Mouse (Mus musculus) left cerebral cortex, postnatal 4 days (tissue): ENCODE results near the gene Madcam1. TPM values are rescaled to one million over a fixed set of nuclear protein-coding genes. Genes with fewer than 3 reads are reported as not detected.

Experiments used
- DNase-seq: peaks from one replicate; pipeline ENCODE4 v3.0.0-alpha.2; 2022
- intact Hi-C: fragments of 180-260 bp; cut with DNase I; formaldehyde crosslinking; loops from one replicate; pipeline ENCODE4 v1.15.1; 2025
- total RNA-seq, 2 experiments: library from RNA; stranded (reverse); gene quantifications; 2 replicates each; pipeline ENCODE4 v1.2.3; 2021

The Madcam1 gene
- total RNA-seq, 2 experiments from 2014 or later: 0.72 to 0.84 TPM

GRCm38 (mm10) chr10:79706406-79707094 lies 42.2 kb downstream of the Madcam1 start:
- DNase-seq: no peak
- intact Hi-C loops: no loop called here

- intact Hi-C loops: no loop called here
- DNase-seq: no peak
Measured at GRCm38 (mm10) chr10:79707162-79707561, 42.8 kb downstream of the Madcam1 start.

- intact Hi-C loops: no loop called here
Measured at GRCm38 (mm10) chr10:79707759-79708158, 43.4 kb downstream of the Madcam1 start.

GRCm38 (mm10) chr10:79708668-79709067 lies 44.3 kb downstream of the Madcam1 start:
- DNase-seq: no peak
- intact Hi-C loops: no loop called here

More at GRCm38 (mm10) chr10:79707759-79708158, 43.4 kb downstream of the Madcam1 start:
- no peak for DNase-seq

- no peak for DNase-seq
- intact Hi-C loops: no loop called here
Measured at GRCm38 (mm10) chr10:79709307-79709706, 44.9 kb downstream of the Madcam1 start.

- intact Hi-C loops: no loop called here
- DNase-seq: no peak
Measured at GRCm38 (mm10) chr10:79712029-79712428, 47.7 kb downstream of the Madcam1 start.

GRCm38 (mm10) chr10:79712499-79713126 lies 48.3 kb downstream of the Madcam1 start:
- peak; percentile 87 for DNase-seq
- intact Hi-C loops: no loop called here

GRCm38 (mm10) chr10:79713163-79713562 lies 48.8 kb downstream of the Madcam1 start:
- intact Hi-C loops: no loop called here
- DNase-seq: no peak

GRCm38 (mm10) chr10:79714996-79715395 lies 50.6 kb downstream of the Madcam1 start:
- peak; percentile 87 for DNase-seq
- intact Hi-C loops: no loop called here

GRCm38 (mm10) chr10:79716254-79716987 lies 52.1 kb downstream of the Madcam1 start, which contains the start of gene Hcn2:
Hcn2 (plus strand) TSS chr10:79716634.
- intact Hi-C loops: no loop called here
- no peak for DNase-seq

GRCm38 (mm10) chr10:79716988-79717355 lies 52.6 kb downstream of the Madcam1 start:
- intact Hi-C loops: no loop called here
- DNase-seq: no peak

- DNase-seq: peak; percentile 55
- intact Hi-C loops: loop anchor here (2.0 kb wide), 1 partner anchor 13 kb away; the partner anchor contains the start of gene Bsg
Measured at GRCm38 (mm10) chr10:79717640-79718357, 53.4 kb downstream of the Madcam1 start.

Other genes with a start within 250 kb of the Madcam1 start
- gene Vmn2r83, start 195.8 kb upstream of the Madcam1 start, total RNA-seq: not detected
- 1 to 10 TPM; 7.9 to 9.4 TPM for gene Plpp2, start 130.8 kb upstream of the Madcam1 start, total RNA-seq
- gene Mier2, start 109.4 kb upstream of the Madcam1 start, total RNA-seq: 10 to 100 TPM; 51.2 to 56.5 TPM
- not detected for gene Theg, start 77.2 kb upstream of the Madcam1 start, total RNA-seq
- gene C2cd4c, start 50.5 kb upstream of the Madcam1 start, total RNA-seq: 10 to 100 TPM; 20.7 to 24.4 TPM
- gene Shc2, start 26.6 kb upstream of the Madcam1 start, total RNA-seq: 10 to 100 TPM; 46.0 to 49.8 TPM
- under 1 TPM; 0.38 to 0.40 TPM for gene Odf3l2, start 18.8 kb upstream of the Madcam1 start, total RNA-seq
- 10 to 100 TPM; 57.0 to 59.9 TPM for gene Tpgs1, start 4.8 kb downstream of the Madcam1 start, total RNA-seq
- 10 to 100 TPM; 59.6 to 61.5 TPM for gene Cdc34, start 17.6 kb downstream of the Madcam1 start, total RNA-seq
- 1 to 10 TPM; 2.6 to 3.3 TPM for gene Gzmm, start 24.5 kb downstream of the Madcam1 start, total RNA-seq
- 100 to 1,000 TPM; 486 to 495 TPM for gene Bsg, start 39.9 kb downstream of the Madcam1 start, total RNA-seq
- gene Hcn2, start 52.1 kb downstream of the Madcam1 start, total RNA-seq: 10 to 100 TPM; 47.4 to 53.8 TPM
- 10 to 100 TPM; 44.8 to 51.8 TPM for gene Polrmt, start 82.0 kb downstream of the Madcam1 start, total RNA-seq
- 1 to 10 TPM; 1.3 to 1.7 TPM for gene Fgf22, start 90.5 kb downstream of the Madcam1 start, total RNA-seq
- 10 to 100 TPM; 85.0 to 95.3 TPM for gene Rnf126, start 102.4 kb downstream of the Madcam1 start, total RNA-seq
- 1 to 10 TPM; 2.5 to 3.2 TPM for gene Fstl3, start 112.7 kb downstream of the Madcam1 start, total RNA-seq
- gene Prss57, start 126.4 kb downstream of the Madcam1 start, total RNA-seq: under 1 TPM in 1 of 2 experiments, not detected in 1; 0.52 TPM
- 100 to 1,000 TPM; 404 to 409 TPM for gene Palm, start 129.0 kb downstream of the Madcam1 start, total RNA-seq
- gene Misp, start 156.4 kb downstream of the Madcam1 start, total RNA-seq: under 1 TPM; 0.46 to 0.76 TPM
- gene Ptbp1, start 189.9 kb downstream of the Madcam1 start, total RNA-seq: 10 to 100 TPM; 91.7 to 92.7 TPM
- gene Prtn3, start 209.9 kb downstream of the Madcam1 start, total RNA-seq: 1 to 10 TPM; 6.9 to 7.0 TPM
- 100 to 1,000 TPM; 277 to 305 TPM for gene Plppr3, start 210.1 kb downstream of the Madcam1 start, total RNA-seq
- not detected for gene Elane, start 221.7 kb downstream of the Madcam1 start, total RNA-seq
- not detected for gene Cfd, start 226.3 kb downstream of the Madcam1 start, total RNA-seq
- 10 to 100 TPM; 56.4 to 59.6 TPM for gene Med16, start 244.4 kb downstream of the Madcam1 start, total RNA-seq
- gene Gm26602, start 246.3 kb downstream of the Madcam1 start, total RNA-seq: not detected